Comparison of ENCODE assay signal across 8 mouse cellular contexts in genomic region chr2:142967250-142967649, GRCm38 (mm10).
DNase-seq lines count a peak whose midpoint lies in the region; ATAC-seq and TF ChIP-seq lines count a peak whose summit lies in the region.
"Had no signal": no experiment of that assay in that cellular context is flagged by ENCODE, and none has a peak within 500 bp of the region (broad histone marks: within the 10 kb centered on the region; RNA-seq: fewer than 3 reads in every experiment).

No protein-coding gene starts in this region.

- peak; percentile 91 for TF ChIP-seq CTCF in heart, postnatal 0 days (IDR thresholded peaks at IDR 0.05; ENCODE audit: low read depth)

- no peaks in the 10 kb centered on the region for H3K9me3 ChIP-seq in ES-E14 (ENCODE audit: control insufficient read depth, insufficient read depth, low read depth, low read length)
- no peaks in the 10 kb centered on the region for H3K9me3 ChIP-seq in heart, postnatal 0 days (replicated peaks; ENCODE audit: control insufficient read depth, low read length)
- H3K9me3 ChIP-seq: megakaryocyte, embryonic 14.5 days had no signal

- H3K27me3 ChIP-seq in heart, postnatal 0 days (ENCODE audit: control insufficient read depth, insufficient read depth, low read length) = no peaks in the 10 kb centered on the region
- H3K27me3 ChIP-seq: megakaryocyte, embryonic 14.5 days had no signal

- no peak for TF ChIP-seq EP300 in heart, postnatal 0 days (IDR thresholded peaks at IDR 0.05; ENCODE audit: low read depth)

- in situ Hi-C loops in ES-E14 (cut with MboI; ENCODE audit: low sequenced_read_pairs in 2 of 2, unreplicated experiment in 2 of 2) = no loop called here

- H3K9ac ChIP-seq in ES-E14 (ENCODE audit: insufficient read depth, low read depth, low read length, poor library complexity, severe bottlenecking) = no peak overlapping the region
- no peak overlapping the region for H3K9ac ChIP-seq in heart, postnatal 0 days (replicated peaks; ENCODE audit: low read depth, low read length)

- no peak overlapping the region for H3K27ac ChIP-seq in ES-E14 (ENCODE audit: insufficient read depth, low read depth, low read length, poor library complexity, severe bottlenecking)
- H3K27ac ChIP-seq in heart, postnatal 0 days (ENCODE audit: low read depth) = no peak overlapping the region

- no peak for ATAC-seq in heart, postnatal 0 days (ENCODE audit: insufficient read depth, low read depth)

- 24% methylated on average over 4 of the region's 4 CpGs for WGBS in heart, postnatal 0 days

- no peak overlapping the region for H3K4me2 ChIP-seq in heart, postnatal 0 days (ENCODE audit: low read depth, low read length)

- peak; percentile 27 for DNase-seq in ES-E14 (ENCODE audit: low read depth, low spot score)
- DNase-seq in adrenal gland, adult 18-20 months (ENCODE audit: low spot score in 2 of 2) = peak; percentile 39 to 45
- DNase-seq in embryo, embryonic 10 days (ENCODE audit: low spot score) = peak; percentile 72
- peak; percentile 41 for DNase-seq in heart, postnatal 0 days (ENCODE audit: low spot score)
- DNase-seq in layer of hippocampus, adult 9-10 months (ENCODE audit: low spot score) = peak; percentile 63
- peak; percentile 69 for DNase-seq in lung, postnatal 14 days
- peak; percentile 76 to 78 for DNase-seq in right cerebral cortex, adult 2 months (ENCODE audit: low spot score in 2 of 2)

- no peak overlapping the region for H3K4me3 ChIP-seq in ES-E14 (ENCODE audit: insufficient read depth in 1 of 2, low read depth in 1 of 2, low read length in 2 of 2, poor library complexity in 1 of 2, severe bottlenecking in 1 of 2)
- H3K4me3 ChIP-seq in heart, postnatal 0 days (ENCODE audit: low read depth, low read length) = no peak overlapping the region
- H3K4me3 ChIP-seq: megakaryocyte, embryonic 14.5 days had no signal

- no peaks in the 10 kb centered on the region for H3K36me3 ChIP-seq in ES-E14 (ENCODE audit: control insufficient read depth, insufficient read depth, low read length, poor library complexity, severe bottlenecking)
- H3K36me3 ChIP-seq in heart, postnatal 0 days (replicated peaks; ENCODE audit: control insufficient read depth, insufficient read depth, low read length) = no peaks in the 10 kb centered on the region

- no peaks in the 10 kb centered on the region for H3K4me1 ChIP-seq in ES-E14 (ENCODE audit: control insufficient read depth in 2 of 2, insufficient read depth in 2 of 2, low read length in 2 of 2, poor library complexity in 1 of 2)
- H3K4me1 ChIP-seq in heart, postnatal 0 days (ENCODE audit: control insufficient read depth, insufficient read depth) = no peaks in the 10 kb centered on the region
- H3K4me1 ChIP-seq: megakaryocyte, embryonic 14.5 days had no signal

TF ChIP-seq in ES-E14, 5 proteins besides CTCF, POLR2A, EP300 and RAD21:
- TF ChIP-seq ZNF384 (IDR thresholded peaks at IDR 0.05; ENCODE audit: low read depth, low read length) (no peak), ZC3H11A (IDR thresholded peaks at IDR 0.05; ENCODE audit: borderline replicate concordance, low read depth, low read length) (peak; percentile 64; the same call in 1 of the 2 replicates), CHD2 (IDR thresholded peaks at IDR 0.05; ENCODE audit: low read depth, low read length) (no peak)
TF ChIP-seq in ES-E14: peak in this region for 1.

Comparison
In these comparisons a context has a peak if more than half of its experiments do, and no peak if none do; other contexts are left out.
1. DNase-seq: peak in every context shown above with its lines; median percentile 77 in right cerebral cortex, adult 2 months; 72 in embryo, embryonic 10 days; 69 in lung, postnatal 14 days; 63 in layer of hippocampus, adult 9-10 months; 42 in adrenal gland, adult 18-20 months; 41 in heart, postnatal 0 days; 27 in ES-E14.